Comparison of ENCODE assay signal across 25 mouse cellular contexts in the genomic region with DNA sequence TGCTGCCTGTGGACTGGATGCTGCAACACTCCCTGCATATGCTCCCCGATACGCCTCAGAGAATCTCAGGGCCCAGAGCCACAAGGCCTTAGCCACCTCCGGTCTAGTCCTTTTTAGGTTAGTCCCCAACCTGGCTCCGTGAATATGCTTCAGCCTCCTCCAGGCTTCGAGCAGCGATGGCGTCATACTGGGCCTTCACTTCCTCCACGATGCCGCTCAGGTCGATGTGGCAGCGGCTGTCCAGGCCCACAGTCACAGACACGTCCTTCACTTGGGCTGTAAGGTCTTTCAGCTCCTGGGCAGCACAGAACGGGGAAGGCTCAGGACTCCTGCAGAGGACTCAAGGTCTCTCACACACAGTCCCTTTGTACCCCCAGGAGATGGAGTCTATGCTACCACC. TPM values are rescaled to one million over a fixed set of nuclear protein-coding genes. Genes with fewer than 3 reads are reported as not detected.
DNase-seq lines count a peak whose midpoint lies in the region; ATAC-seq lines count a peak whose summit lies in the region.
"Had no signal": no experiment of that assay in that cellular context is flagged by ENCODE, and none has a peak within 500 bp of the region (broad histone marks: within the 10 kb centered on the region; RNA-seq: fewer than 3 reads in every experiment).

No protein-coding gene starts in this region.

- no peak overlapping the region for H3K4me2 ChIP-seq in embryonic facial prominence, embryonic 11.5 days (ENCODE audit: low read depth, low read length)
- no peak overlapping the region for H3K4me2 ChIP-seq in intestine, embryonic 16.5 days (ENCODE audit: low read depth, low read length)
- H3K4me2 ChIP-seq in intestine, embryonic 15.5 days (replicated peaks), result no peak overlapping the region
- H3K4me2 ChIP-seq: forebrain, embryonic 13.5 days; heart, embryonic 15.5 days; hindbrain, embryonic 14.5 days had no signal

- H3K9me3 ChIP-seq in embryonic facial prominence, embryonic 11.5 days (replicated peaks; ENCODE audit: control insufficient read depth, low read length), result no peaks in the 10 kb centered on the region
- no peaks in the 10 kb centered on the region for H3K9me3 ChIP-seq in embryonic facial prominence, embryonic 10.5 days
- H3K9me3 ChIP-seq in intestine, embryonic 16.5 days (ENCODE audit: control insufficient read depth, low read length), result no peaks in the 10 kb centered on the region
- H3K9me3 ChIP-seq in intestine, embryonic 15.5 days, result no peaks in the 10 kb centered on the region
- H3K9me3 ChIP-seq: forebrain, embryonic 10.5 days; forebrain, embryonic 13.5 days; heart, embryonic 15.5 days had no signal

- WGBS in embryonic facial prominence, embryonic 11.5 days, result 64% methylated on average over 13 of the region's 13 CpGs
- WGBS in embryonic facial prominence, embryonic 10.5 days, result 73% methylated on average over 13 of the region's 13 CpGs
- WGBS in intestine, embryonic 16.5 days, result 75% methylated on average over 13 of the region's 13 CpGs
- 76% methylated on average over 13 of the region's 13 CpGs for WGBS in intestine, embryonic 15.5 days

- intact Hi-C loops in gastrocnemius, postnatal 14 days (cut with DNase I; ENCODE audit: low total_unique reads), result no loop called here

- no peaks in the 10 kb centered on the region; the same call in 1 of the 2 replicates for H3K27me3 ChIP-seq in embryonic facial prominence, embryonic 11.5 days (ENCODE audit: control insufficient read depth, insufficient read depth, low read length)
- peaks cover 24% of the 10 kb centered on the region for H3K27me3 ChIP-seq in embryonic facial prominence, embryonic 10.5 days (replicated peaks; ENCODE audit: low read depth, poor library complexity, severe bottlenecking)
- no peaks in the 10 kb centered on the region for H3K27me3 ChIP-seq in intestine, embryonic 16.5 days (replicated peaks; ENCODE audit: control insufficient read depth, insufficient read depth, low read length)
- no peaks in the 10 kb centered on the region for H3K27me3 ChIP-seq in intestine, embryonic 15.5 days (replicated peaks)
- H3K27me3 ChIP-seq: forebrain, embryonic 13.5 days; heart, embryonic 15.5 days had no signal

- no peak overlapping the region for H3K27ac ChIP-seq in embryonic facial prominence, embryonic 11.5 days (replicated peaks; ENCODE audit: low read depth, low read length)
- H3K27ac ChIP-seq in embryonic facial prominence, embryonic 10.5 days (replicated peaks), result no peak overlapping the region
- H3K27ac ChIP-seq in intestine, embryonic 16.5 days (ENCODE audit: low read length), result no peak overlapping the region
- no peak overlapping the region for H3K27ac ChIP-seq in intestine, embryonic 15.5 days
- H3K27ac ChIP-seq: forebrain, embryonic 10.5 days; forebrain, embryonic 13.5 days; heart, embryonic 15.5 days; hindbrain, embryonic 14.5 days; hindbrain, postnatal 0 days had no signal

- ATAC-seq in embryonic facial prominence, embryonic 11.5 days (replicated peaks; ENCODE audit: insufficient number of reproducible peaks, low FRiP score, low TSS enrichment, low read depth), result no peak
- peak; percentile 38; the same call in 1 of the 2 replicates for ATAC-seq in intestine, embryonic 16.5 days
- ATAC-seq in intestine, embryonic 15.5 days, result no peak
- peak; percentile 53 for ATAC-seq in granulocyte monocyte progenitor cell, adult 5-6 weeks (replicated peaks; ENCODE audit: poor library complexity, severe bottlenecking)
- 0 out of 2 replicates have a peak, but pooled peaks have one; percentile 26 for ATAC-seq in megakaryocyte progenitor cell, adult 5-6 weeks (replicated peaks; ENCODE audit: poor library complexity)
- ATAC-seq: activated CD4-positive, CD25-positive, alpha-beta regulatory T cell, adult 4 months; forebrain, embryonic 13.5 days; forebrain, embryonic 16.5 days; hindbrain, postnatal 0 days; inflammation-experienced regulatory T-cells, adult 6 months had no signal

- no peak overlapping the region for H3K4me3 ChIP-seq in embryonic facial prominence, embryonic 11.5 days (ENCODE audit: low read depth, low read length)
- no peak overlapping the region for H3K4me3 ChIP-seq in embryonic facial prominence, embryonic 10.5 days
- no peak overlapping the region for H3K4me3 ChIP-seq in intestine, embryonic 16.5 days (ENCODE audit: low read length)
- H3K4me3 ChIP-seq in intestine, embryonic 15.5 days (replicated peaks), result no peak overlapping the region
- H3K4me3 ChIP-seq: forebrain, embryonic 10.5 days; forebrain, embryonic 13.5 days; heart, embryonic 15.5 days had no signal

- H3K4me1 ChIP-seq in embryonic facial prominence, embryonic 11.5 days (ENCODE audit: control insufficient read depth, insufficient read depth, low read length), result no peaks in the 10 kb centered on the region
- peaks cover 17% of the 10 kb centered on the region for H3K4me1 ChIP-seq in embryonic facial prominence, embryonic 10.5 days
- no peaks in the 10 kb centered on the region for H3K4me1 ChIP-seq in intestine, embryonic 16.5 days (ENCODE audit: control insufficient read depth, insufficient read depth, low read length)
- H3K4me1 ChIP-seq in intestine, embryonic 15.5 days (replicated peaks), result 0 out of 2 replicates have a peak, but pooled peaks cover 2% of the 10 kb centered on the region
- H3K4me1 ChIP-seq: forebrain, embryonic 13.5 days had no signal

- DNase-seq in embryonic facial prominence, embryonic 11.5 days (ENCODE audit: low spot score), result no peak
- DNase-seq in embryonic facial prominence, embryonic 10.5 days (ENCODE audit: low spot score), result no peak
- DNase-seq in right cerebral cortex, postnatal 14 days, result no peak
- DNase-seq in gastrocnemius, postnatal 14 days, result no peak
- DNase-seq: adrenal gland, adult 8-10 months; adrenal gland, postnatal 25 days; cerebellum, adult 11-12 months; cerebellum, adult 8-10 months; cerebellum, postnatal 10 days; gastrocnemius, postnatal 10 days; heart, adult 18-20 months; heart, postnatal 10 days; heart, postnatal 36 days had no signal

- 0 out of 2 replicates have a peak overlapping the region, but pooled peaks have one; percentile 9 for H3K9ac ChIP-seq in embryonic facial prominence, embryonic 11.5 days (replicated peaks; ENCODE audit: low read length)
- no peak overlapping the region for H3K9ac ChIP-seq in intestine, embryonic 16.5 days (ENCODE audit: low read depth, low read length)
- H3K9ac ChIP-seq in intestine, embryonic 15.5 days, result no peak overlapping the region
- H3K9ac ChIP-seq: forebrain, embryonic 13.5 days; heart, embryonic 15.5 days; hindbrain, embryonic 14.5 days had no signal

- no peaks in the 10 kb centered on the region for H3K36me3 ChIP-seq in embryonic facial prominence, embryonic 11.5 days (replicated peaks; ENCODE audit: control insufficient read depth, insufficient read depth, low read depth, low read length)
- no peaks in the 10 kb centered on the region for H3K36me3 ChIP-seq in embryonic facial prominence, embryonic 10.5 days (replicated peaks)
- no peaks in the 10 kb centered on the region for H3K36me3 ChIP-seq in intestine, embryonic 16.5 days (ENCODE audit: control insufficient read depth, insufficient read depth, low read length)
- H3K36me3 ChIP-seq in intestine, embryonic 15.5 days, result no peaks in the 10 kb centered on the region
- H3K36me3 ChIP-seq: forebrain, embryonic 10.5 days; heart, embryonic 15.5 days had no signal

RNA-seq across cellular contexts. Expression of gene Krt80, which starts 17.9 kb away (rescaled TPM):
- polyA plus RNA-seq in embryonic facial prominence, embryonic 11.5 days (2014; fragmentation: Nextera tagmentation; extraction: Ambion mirVana), result 0.31 TPM in 1 of 2 replicates, not detected in the other
- polyA plus RNA-seq in embryonic facial prominence, embryonic 10.5 days (2016; fragmentation: Nextera tagmentation; extraction: Ambion mirVana), result 0.04 and 0.16 TPM in 2 replicates
- polyA plus RNA-seq in intestine, embryonic 16.5 days (2015; fragmentation: Nextera tagmentation; extraction: Ambion mirVana), result 1.1 and 1.2 TPM in 2 replicates
- polyA plus RNA-seq in intestine, embryonic 15.5 days (2015; fragmentation: Nextera tagmentation; extraction: Ambion mirVana), result 1.2 TPM in 2 replicates
- total RNA-seq in granulocyte monocyte progenitor cell, adult 5-6 weeks (2014; fragmentation: Nextera tagmentation), result 3.2 and 4.2 TPM in 2 replicates
- 1.2 and 1.3 TPM in 2 replicates for total RNA-seq in granulocyte monocyte progenitor cell, adult 5-6 weeks (2017)
- 1.8 and 3.1 TPM in 2 replicates for total RNA-seq in megakaryocyte progenitor cell, adult 5-6 weeks (2015)
- total RNA-seq in megakaryocyte progenitor cell, adult 5-6 weeks (2017), result 0.57 and 0.83 TPM in 2 replicates
- 1 to 10 TPM in 1 of 2 experiments, under 1 TPM in 1; 0.69 to 1.4 TPM for total RNA-seq in gastrocnemius, postnatal 14 days (2021)
- polyA plus RNA-seq: activated CD4-positive, CD25-positive, alpha-beta regulatory T cell, adult 4 months had no signal

RNA-seq across cellular contexts. Expression of gene Krt7, which starts 58.8 kb away (rescaled TPM):
- 9.4 and 11.2 TPM in 2 replicates for polyA plus RNA-seq in embryonic facial prominence, embryonic 11.5 days (2014; fragmentation: Nextera tagmentation; extraction: Ambion mirVana)
- polyA plus RNA-seq in embryonic facial prominence, embryonic 10.5 days (2016; fragmentation: Nextera tagmentation; extraction: Ambion mirVana), result 16.2 and 17.4 TPM in 2 replicates
- polyA plus RNA-seq in intestine, embryonic 16.5 days (2015; fragmentation: Nextera tagmentation; extraction: Ambion mirVana), result 156 and 160 TPM in 2 replicates
- 134 and 137 TPM in 2 replicates for polyA plus RNA-seq in intestine, embryonic 15.5 days (2015; fragmentation: Nextera tagmentation; extraction: Ambion mirVana)
- total RNA-seq in granulocyte monocyte progenitor cell, adult 5-6 weeks (2014; fragmentation: Nextera tagmentation), result 0.21 and 0.67 TPM in 2 replicates
- 0.39 TPM in 1 of 2 replicates, not detected in the other for total RNA-seq in granulocyte monocyte progenitor cell, adult 5-6 weeks (2017)
- total RNA-seq in megakaryocyte progenitor cell, adult 5-6 weeks (2015), result 1.1 TPM in 1 of 2 replicates, not detected in the other
- total RNA-seq in megakaryocyte progenitor cell, adult 5-6 weeks (2017), result not detected in 2 replicates
- total RNA-seq in gastrocnemius, postnatal 14 days (2021), result not detected
- polyA plus RNA-seq: activated CD4-positive, CD25-positive, alpha-beta regulatory T cell, adult 4 months had no signal

RNA-seq across cellular contexts. Expression of gene 6030408B16Rik, which starts 59.0 kb away (rescaled TPM):
- polyA plus RNA-seq in embryonic facial prominence, embryonic 11.5 days (2014; fragmentation: Nextera tagmentation; extraction: Ambion mirVana), result 1.6 and 1.7 TPM in 2 replicates
- polyA plus RNA-seq in embryonic facial prominence, embryonic 10.5 days (2016; fragmentation: Nextera tagmentation; extraction: Ambion mirVana), result 0.59 and 0.71 TPM in 2 replicates
- 3.6 and 4.4 TPM in 2 replicates for polyA plus RNA-seq in intestine, embryonic 16.5 days (2015; fragmentation: Nextera tagmentation; extraction: Ambion mirVana)
- polyA plus RNA-seq in intestine, embryonic 15.5 days (2015; fragmentation: Nextera tagmentation; extraction: Ambion mirVana), result 4.1 TPM in 2 replicates
- 0.60 TPM in 1 of 2 replicates, not detected in the other for total RNA-seq in granulocyte monocyte progenitor cell, adult 5-6 weeks (2014; fragmentation: Nextera tagmentation)
- total RNA-seq in granulocyte monocyte progenitor cell, adult 5-6 weeks (2017), result 0.86 TPM in 1 of 2 replicates, not detected in the other
- total RNA-seq in megakaryocyte progenitor cell, adult 5-6 weeks (2015), result not detected in 2 replicates
- not detected in 2 replicates for total RNA-seq in megakaryocyte progenitor cell, adult 5-6 weeks (2017)
- under 1 TPM; 0.22 to 0.29 TPM for total RNA-seq in gastrocnemius, postnatal 14 days (2021)
- total RNA-seq: hindbrain, postnatal 0 days had no signal

Comparison
In these comparisons a context has a peak if more than half of its experiments do, and no peak if none do; other contexts are left out.
1. ATAC-seq: peak in intestine, embryonic 16.5 days (single experiment), granulocyte monocyte progenitor cell, adult 5-6 weeks (single experiment) and megakaryocyte progenitor cell, adult 5-6 weeks (single experiment); none in embryonic facial prominence, embryonic 11.5 days (single experiment) and intestine, embryonic 15.5 days (single experiment).